Mouse (Mus musculus): ENCODE results near the gene Moxd2. TPM values are rescaled to one million over a fixed set of nuclear protein-coding genes. Genes with fewer than 3 reads are reported as not detected.
A peak's percentile ranks its signal among the peaks of the same experiment; 100 is the strongest.

Moxd2 gene
- total RNA-seq (2012; rRNA removed) (not detected in 2 replicates), total RNA-seq (2014; rRNA removed) (not detected in 2 replicates), polyA plus RNA-seq (2012; ENCODE audit: insufficient read length, low read depth) (not detected in 2 replicates)

DNA sequence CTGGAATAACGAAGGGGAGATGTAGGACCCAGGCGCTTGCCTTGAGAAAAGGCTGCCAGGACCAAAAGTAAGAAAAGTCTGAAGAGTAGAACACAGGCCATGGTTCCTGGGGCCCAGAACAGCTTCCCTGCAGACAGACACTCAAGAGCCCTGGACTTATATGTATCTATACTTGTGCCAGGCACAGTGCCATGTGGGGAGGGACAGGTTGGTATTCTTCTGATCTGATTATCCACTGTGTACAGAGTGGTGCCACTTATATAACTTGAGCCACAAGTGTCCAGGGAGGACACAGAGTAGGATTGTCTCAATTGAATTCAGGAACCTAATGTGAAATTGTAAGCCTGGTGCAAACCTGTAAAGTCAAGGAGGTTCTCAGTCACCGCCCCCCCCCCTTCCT, at the start of gene Moxd2:
Gene Moxd2 (minus strand): TSS at position 101 of the 400 bp plus-strand sequence.
- H3K27me3 ChIP-seq (replicated peaks), result no peaks in the 10 kb centered on the region
- H3K36me3 ChIP-seq (replicated peaks in 1 of 2; ENCODE audit: control insufficient read depth in 1 of 2, insufficient read depth in 1 of 2, low read length in 1 of 2), result no peaks in the 10 kb centered on the region
- dilution Hi-C loops (cut with MboI; ENCODE audit: extremely low pct_ligation_motif_present, extremely low pct_unique_long_range_greater_than_20kb, low sequenced_read_pairs), result no loop called here
- H3K4me1 ChIP-seq (ENCODE audit: control insufficient read depth in 1 of 2, insufficient read depth in 2 of 2), result peaks cover 0 to 10% of the 10 kb centered on the region in 2 experiments; a peak in 2 of 4 replicates
- no peak within 1 kb of the TSS for H3K9ac ChIP-seq (ENCODE audit: insufficient read depth, low read depth)
- TF ChIP-seq MAFK (IDR thresholded peaks at IDR 0.05; ENCODE audit: insufficient replicate concordance, low read length) (no peak), JUN (IDR thresholded peaks at IDR 0.05; ENCODE audit: insufficient read depth, low read depth, low read length) (no peak), EP300 (IDR thresholded peaks at IDR 0.05; ENCODE audit: low read length) (no peak), MAX (IDR thresholded peaks at IDR 0.05; ENCODE audit: low read length) (no peak), GABPA (IDR thresholded peaks at IDR 0.05; ENCODE audit: insufficient replicate concordance, low read depth, low read length) (no peak), RCOR1 (conservative IDR thresholded peaks at IDR 0.05; ENCODE audit: low read depth, low read length) (no peak), IRF4 (IDR thresholded peaks at IDR 0.05; ENCODE audit: low read depth, low read length) (no peak), USF1 (IDR thresholded peaks at IDR 0.05; ENCODE audit: low read depth, low read length) (no peak), UBTF (IDR thresholded peaks at IDR 0.05; ENCODE audit: low read depth, low read length) (no peak), MAZ (IDR thresholded peaks at IDR 0.05; ENCODE audit: low read depth, low read length) (no peak), NELFE (IDR thresholded peaks at IDR 0.05; ENCODE audit: low read depth, low read length) (no peak), TCF12 (IDR thresholded peaks at IDR 0.05; ENCODE audit: low read depth, low read length) (no peak), POLR2AphosphoS2 (IDR thresholded peaks at IDR 0.05; ENCODE audit: low read depth, low read length) (no peak), JUND (conservative IDR thresholded peaks at IDR 0.05; ENCODE audit: low read depth, low read length) (no peak), KAT2A (IDR thresholded peaks at IDR 0.05; ENCODE audit: insufficient replicate concordance, low read length) (no peak), CHD2 (IDR thresholded peaks at IDR 0.05; ENCODE audit: low read length) (no peak), USF2 (conservative IDR thresholded peaks at IDR 0.05; ENCODE audit: low read depth, low read length) (no peak), ETS1 (conservative IDR thresholded peaks at IDR 0.05; ENCODE audit: low read depth, low read length) (no peak), PAX5 (IDR thresholded peaks at IDR 0.05; ENCODE audit: low read length) (no peak), MEF2A (IDR thresholded peaks at IDR 0.05; ENCODE audit: borderline replicate concordance, low read depth, low read length) (no peak)
- in situ Hi-C loops (cut with MboI; ENCODE audit: low pct_ligation_motif_present, low pct_unique_long_range_greater_than_20kb, low sequenced_read_pairs), result no loop called here
- H3K9me3 ChIP-seq (replicated peaks; ENCODE audit: low read length), result no peaks in the 10 kb centered on the region
- no peaks in the 10 kb centered on the region for H3K79me2 ChIP-seq (replicated peaks; ENCODE audit: control insufficient read depth, extremely low read depth, insufficient read depth, poor library complexity, severe bottlenecking)
- no peak within 1 kb of the TSS for H3K27ac ChIP-seq (ENCODE audit: insufficient read depth, low read depth)
- no peak within 1 kb of the TSS for H3K4me3 ChIP-seq (replicated peaks in 1 of 3; ENCODE audit: low read depth in 2 of 3, low read length in 2 of 3, poor library complexity in 1 of 3)
- no peak within 1 kb of the TSS for H3K4me2 ChIP-seq (ENCODE audit: insufficient read depth, low read depth, poor library complexity, severe bottlenecking)
- no peak for DNase-seq (ENCODE audit: extremely low read depth)

- Histone ChIP-seq H3K4me1 (ENCODE audit: control insufficient read depth in 1 of 2, insufficient read depth in 2 of 2) (no peaks in the 10 kb centered on the region), H3K79me2 (replicated peaks; ENCODE audit: control insufficient read depth, extremely low read depth, insufficient read depth, poor library complexity, severe bottlenecking) (no peaks in the 10 kb centered on the region), H3K9me3 (replicated peaks; ENCODE audit: low read length) (no peaks in the 10 kb centered on the region), H3K27ac (ENCODE audit: insufficient read depth, low read depth) (no peak overlapping the region), H3K36me3 (replicated peaks in 1 of 2; ENCODE audit: control insufficient read depth in 1 of 2, insufficient read depth in 1 of 2, low read length in 1 of 2) (no peaks in the 10 kb centered on the region), H3K27me3 (replicated peaks) (no peaks in the 10 kb centered on the region), H3K4me3 (replicated peaks in 1 of 3; ENCODE audit: low read depth in 2 of 3, low read length in 2 of 3, poor library complexity in 1 of 3) (no peak overlapping the region), H3K4me2 (ENCODE audit: insufficient read depth, low read depth, poor library complexity, severe bottlenecking) (no peak overlapping the region), H3K9ac (ENCODE audit: insufficient read depth, low read depth) (no peak overlapping the region)
- in situ Hi-C loops (cut with MboI; ENCODE audit: low pct_ligation_motif_present, low pct_unique_long_range_greater_than_20kb, low sequenced_read_pairs) (no loop called here), dilution Hi-C loops (cut with MboI; ENCODE audit: extremely low pct_ligation_motif_present, extremely low pct_unique_long_range_greater_than_20kb, low sequenced_read_pairs) (no loop called here)
- TF ChIP-seq MAFK (IDR thresholded peaks at IDR 0.05; ENCODE audit: insufficient replicate concordance, low read length) (peak; percentile 91), USF1 (IDR thresholded peaks at IDR 0.05; ENCODE audit: low read depth, low read length) (no peak)
- DNase-seq (ENCODE audit: extremely low read depth), result no peak
These were observed 32.7 kb upstream of the Moxd2 start for GRCm38 (mm10) chr6:40919954-40920353.
